Mouse (Mus musculus): ENCODE data around the gene Gtf2h3.
A peak's percentile ranks its signal among the peaks of the same experiment; 100 is the strongest.

Gtf2h3 gene

DNA sequence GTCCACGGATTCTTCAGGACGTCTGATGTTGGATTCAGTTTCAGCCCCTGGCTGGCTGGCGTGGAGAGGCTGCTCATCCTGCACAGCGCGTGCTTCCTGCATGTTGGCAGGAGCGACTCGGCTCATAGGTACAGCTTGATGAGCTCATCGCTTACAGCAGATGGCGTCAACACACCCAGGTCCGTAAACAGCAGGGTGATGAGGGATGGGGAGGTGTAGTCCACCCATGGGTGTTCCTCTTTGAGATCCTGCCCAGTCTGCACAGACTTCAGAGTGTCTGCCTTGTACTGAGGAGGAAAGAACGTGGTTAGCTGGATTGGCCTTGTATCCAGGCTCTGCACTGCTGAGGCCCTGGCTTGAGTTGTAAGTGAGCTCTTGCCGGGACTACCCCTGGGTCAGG is 7.9 kb upstream of the Gtf2h3 start:
- DNase-seq (ENCODE audit: low read depth), result no peak

DNA sequence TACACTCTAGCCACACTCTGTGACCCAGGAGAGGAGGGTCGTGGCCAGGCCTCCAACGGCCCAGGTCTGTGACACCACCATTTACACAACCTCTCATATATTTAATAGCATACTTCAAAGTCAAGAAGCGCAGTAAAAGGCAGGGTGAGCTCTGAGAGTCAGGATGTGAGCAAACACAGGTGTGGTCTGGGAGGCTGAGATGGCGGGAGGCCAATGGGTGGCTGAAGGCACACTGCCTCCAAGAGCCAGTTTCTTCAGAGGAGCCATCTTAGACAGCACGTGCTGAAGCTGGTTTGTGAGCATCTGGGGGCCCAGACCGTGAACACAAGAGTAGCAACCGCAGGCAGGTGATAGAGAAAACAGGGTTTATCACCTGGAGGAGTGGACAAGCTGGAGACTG is 3.5 kb upstream of the Gtf2h3 start:
- no peak for DNase-seq (ENCODE audit: low read depth)

DNA sequence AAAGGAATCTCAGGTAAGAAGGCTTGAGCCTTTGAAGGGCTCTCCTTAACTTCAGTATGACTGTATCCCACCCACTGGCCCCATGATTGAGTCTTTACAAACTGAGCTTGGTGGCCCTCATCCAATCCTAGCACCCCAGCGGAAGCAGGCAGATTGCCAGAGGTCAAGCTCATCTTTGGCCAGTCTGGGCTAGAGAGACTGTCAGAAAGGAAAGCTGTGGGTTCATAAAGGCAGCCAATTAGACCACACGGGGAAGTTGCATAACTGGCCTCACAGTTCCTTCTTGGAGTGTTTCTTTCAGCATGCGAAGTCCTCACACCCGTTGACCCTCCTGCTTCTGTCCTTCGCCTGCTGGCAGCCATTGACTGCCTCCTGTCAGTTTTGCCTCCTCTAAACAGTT is 3.6 kb downstream of the Gtf2h3 start:
- peak; percentile 97 for DNase-seq (ENCODE audit: low read depth)

DNA sequence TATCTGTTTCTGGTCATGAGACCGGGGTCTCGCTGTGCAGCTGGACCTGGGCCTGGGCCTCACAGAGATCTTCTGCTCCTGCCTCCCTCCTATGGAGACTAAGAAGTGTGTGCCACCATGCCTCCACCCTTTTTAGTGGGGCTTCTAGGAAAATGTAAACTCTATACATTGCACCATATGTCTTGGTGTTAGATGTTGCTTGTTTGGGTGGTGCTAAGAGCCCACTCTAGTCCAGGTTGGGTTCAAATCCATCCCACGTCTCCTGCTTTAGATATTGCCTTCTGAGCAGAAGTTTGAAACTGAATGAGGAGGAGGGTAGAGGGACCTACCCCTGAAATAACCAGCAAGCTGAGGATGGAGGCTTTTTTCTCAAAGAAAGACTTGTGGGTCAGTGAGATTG is 13.8 kb downstream of the Gtf2h3 start:
- DNase-seq (ENCODE audit: low read depth), result no peak

DNA sequence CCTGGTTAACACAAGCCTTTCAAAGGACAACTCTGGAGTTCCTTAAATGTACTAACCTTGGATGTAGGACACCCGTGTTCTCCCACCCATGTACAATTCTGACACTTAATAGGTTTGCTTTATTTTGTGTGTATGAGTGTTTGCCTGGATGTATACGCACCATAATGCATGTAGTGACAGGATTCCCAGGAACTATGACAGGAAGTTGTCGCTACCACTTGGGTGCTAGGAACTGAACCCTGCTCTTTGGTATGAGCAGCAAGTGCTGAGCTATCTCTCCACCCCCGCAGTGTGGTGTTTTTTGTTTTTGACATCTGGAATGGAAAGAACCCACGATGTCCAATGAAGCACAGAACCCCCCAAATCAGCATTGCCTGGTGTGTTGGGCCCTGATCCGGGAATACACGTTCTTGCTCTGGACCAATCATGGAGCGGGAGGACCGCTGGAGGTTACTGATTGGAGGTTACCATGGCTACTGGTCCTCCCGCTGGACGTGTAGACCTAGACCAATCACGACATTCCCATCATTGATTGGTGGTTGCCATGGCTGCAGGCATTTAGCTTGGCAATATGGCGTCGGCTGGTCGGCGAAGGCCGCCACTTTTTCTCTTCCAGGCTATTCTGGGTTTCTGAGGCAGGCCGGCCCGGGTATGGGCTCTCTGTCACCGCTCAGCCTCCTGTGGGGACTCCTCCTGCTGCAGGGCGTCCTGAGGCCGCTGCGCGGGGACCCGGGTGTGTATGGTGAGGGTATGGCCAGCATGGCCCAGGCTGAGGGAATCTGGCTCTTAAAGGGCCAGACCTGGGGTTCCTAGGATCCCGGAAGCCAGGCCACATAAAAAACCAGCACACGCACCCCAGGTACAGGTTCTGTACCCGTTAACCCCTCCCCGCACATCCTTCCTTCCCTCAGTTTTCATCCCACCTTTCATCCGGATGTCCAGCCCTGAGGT is 19.6 kb downstream of the Gtf2h3 start:
- no peak for DNase-seq (ENCODE audit: low read depth)

DNA sequence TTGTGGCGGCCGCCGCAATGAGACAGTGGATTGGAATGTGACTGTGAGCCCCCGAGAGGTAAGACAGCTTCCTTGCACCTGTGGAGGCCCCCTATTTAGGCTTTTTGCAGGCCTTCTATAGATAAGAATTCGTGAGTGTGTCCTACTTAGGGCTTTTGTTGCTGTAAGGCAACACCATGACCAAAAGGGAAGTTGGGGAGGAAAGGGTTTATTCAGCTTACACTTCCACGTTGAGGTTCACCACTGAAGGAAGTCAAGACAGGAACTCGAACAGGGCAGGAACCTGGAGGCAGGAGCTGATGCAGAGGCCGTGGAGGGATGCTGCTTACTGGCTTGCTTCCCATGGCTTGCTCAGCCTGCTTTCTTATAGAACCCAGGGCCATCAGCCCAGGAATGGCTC is 20.8 kb downstream of the Gtf2h3 start:
- peak; percentile 61 for DNase-seq (ENCODE audit: low read depth)

DNA sequence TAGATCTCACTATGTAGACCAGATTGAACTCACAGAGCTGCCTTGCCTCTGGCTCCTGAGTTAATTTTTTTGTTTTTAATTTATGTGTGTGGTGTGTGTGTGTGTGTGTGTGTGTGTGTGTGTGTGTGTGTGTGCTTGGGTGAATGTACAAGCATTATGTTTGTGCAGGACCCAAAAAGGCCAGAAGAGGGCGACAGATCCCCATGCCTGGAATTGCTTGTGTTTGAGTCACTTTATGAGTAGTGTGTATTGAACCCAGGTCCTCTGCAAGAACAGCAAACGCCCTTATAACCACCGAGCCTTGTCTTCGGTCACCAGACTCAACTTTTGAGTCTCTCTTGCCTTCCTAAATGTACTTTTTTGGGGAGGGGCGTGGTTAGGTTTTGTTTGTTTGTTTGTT is 23.4 kb downstream of the Gtf2h3 start:
- peak; percentile 84 for DNase-seq (ENCODE audit: low read depth)

DNA sequence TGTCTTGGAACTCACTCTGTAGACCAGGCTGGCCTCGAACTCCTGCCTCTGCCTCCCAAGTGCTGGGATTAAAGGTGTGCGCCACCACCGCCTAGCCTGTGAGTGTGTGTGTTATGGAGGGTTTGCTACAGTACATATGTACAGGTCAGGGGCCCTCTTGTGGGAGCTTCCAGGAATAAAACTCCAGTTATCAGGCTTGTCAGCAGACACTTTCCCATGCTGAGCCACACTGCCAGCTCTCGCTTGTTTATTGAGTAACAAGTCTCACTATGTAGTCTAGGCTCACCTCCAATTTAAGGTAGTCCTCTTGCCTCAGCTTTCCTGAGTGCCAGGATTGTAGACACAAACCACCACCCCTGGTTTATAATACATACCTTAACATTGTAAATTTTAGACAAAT is 25.4 kb downstream of the Gtf2h3 start:
- DNase-seq (ENCODE audit: low read depth), result peak; percentile 52

DNA sequence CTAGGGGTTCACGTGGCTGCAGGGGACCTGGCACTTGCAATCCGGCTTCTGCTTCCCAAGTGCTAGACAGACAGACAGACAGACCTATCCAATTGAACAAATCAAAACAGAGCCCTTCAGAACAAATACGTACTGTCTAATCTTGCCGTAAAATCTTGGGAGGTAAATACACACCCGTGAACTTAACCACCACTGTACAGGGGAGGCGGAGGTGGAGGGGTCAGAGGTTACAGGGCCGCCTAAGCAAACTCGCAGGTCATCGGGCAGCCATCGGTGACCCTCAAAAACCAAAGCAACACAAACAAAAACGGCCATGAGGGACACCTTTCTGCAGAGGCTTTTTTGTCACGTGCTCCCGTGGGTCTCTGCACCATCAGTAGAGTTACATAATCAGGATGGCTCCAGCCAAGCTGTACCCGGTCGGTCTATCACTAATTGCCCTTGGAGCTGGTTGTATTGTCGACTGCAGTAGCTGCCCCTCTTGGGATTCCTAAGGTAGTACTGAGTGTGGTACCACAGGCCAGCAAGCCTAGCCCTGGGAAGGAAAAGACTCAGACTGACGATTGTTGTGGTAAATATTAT is 26.2 kb downstream of the Gtf2h3 start:
- DNase-seq (ENCODE audit: low read depth), result no peak

DNA sequence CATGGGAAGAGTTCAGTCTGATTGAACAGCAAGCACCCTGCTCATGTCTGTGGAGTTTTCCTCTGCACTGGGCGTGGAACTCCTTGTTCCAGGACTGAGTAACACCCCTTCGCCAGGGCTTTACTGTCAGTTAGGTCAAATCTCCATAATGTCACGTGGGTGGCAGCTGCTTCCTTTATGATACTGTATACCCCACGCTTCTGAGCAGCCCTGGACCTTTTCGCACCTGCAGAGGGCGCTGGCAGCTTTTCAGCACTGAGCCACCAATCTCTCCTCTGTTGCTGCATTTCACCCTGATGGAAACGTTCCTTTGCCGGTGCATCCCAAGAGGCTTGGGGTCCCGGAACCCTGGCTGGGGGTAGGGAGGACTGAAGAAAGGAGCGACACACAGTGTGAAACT is 32.0 kb downstream of the Gtf2h3 start:
- DNase-seq (ENCODE audit: low read depth), result peak; percentile 73

DNA sequence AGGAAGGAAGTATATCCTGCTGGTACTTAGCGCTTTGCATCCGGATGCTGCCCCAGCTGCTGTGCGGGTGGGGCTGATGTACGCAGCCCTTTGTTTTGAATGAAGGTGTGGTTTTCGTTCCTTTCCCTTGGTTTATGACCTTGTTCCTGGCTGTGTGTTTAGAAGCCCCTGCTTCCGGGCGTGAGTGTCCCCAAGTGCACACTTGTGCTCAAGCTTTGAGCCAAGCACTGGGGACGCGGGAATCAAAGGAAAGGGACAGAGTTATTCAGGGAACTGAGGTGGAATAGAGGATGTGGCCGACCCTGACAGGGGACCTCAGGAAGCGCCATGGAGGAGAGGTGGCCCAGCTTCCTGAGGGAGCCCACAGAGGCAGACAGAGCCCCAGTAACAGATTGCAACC is 35.8 kb downstream of the Gtf2h3 start:
- peak; percentile 32 for DNase-seq (ENCODE audit: low read depth)

DNA sequence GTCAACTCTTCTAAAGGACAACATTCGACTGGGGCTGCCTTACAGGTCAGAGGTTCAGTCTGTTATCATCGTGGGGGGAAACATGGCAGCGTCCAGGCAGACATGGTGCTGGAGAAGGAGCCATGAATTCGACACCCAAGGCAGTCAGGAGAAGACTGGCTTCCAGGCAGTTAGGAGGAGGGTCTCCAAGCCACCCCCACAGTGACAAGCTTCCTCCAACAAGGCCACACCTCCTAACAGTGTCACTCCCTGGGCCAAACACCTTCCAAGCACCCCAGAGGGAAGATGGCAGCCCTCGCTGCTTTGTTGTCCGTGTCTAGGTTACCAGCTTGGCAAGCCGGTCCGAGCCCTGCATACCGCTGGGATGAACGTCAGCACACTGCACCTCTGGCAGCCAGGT is 39.8 kb downstream of the Gtf2h3 start:
- no peak for DNase-seq (ENCODE audit: low read depth)

DNA sequence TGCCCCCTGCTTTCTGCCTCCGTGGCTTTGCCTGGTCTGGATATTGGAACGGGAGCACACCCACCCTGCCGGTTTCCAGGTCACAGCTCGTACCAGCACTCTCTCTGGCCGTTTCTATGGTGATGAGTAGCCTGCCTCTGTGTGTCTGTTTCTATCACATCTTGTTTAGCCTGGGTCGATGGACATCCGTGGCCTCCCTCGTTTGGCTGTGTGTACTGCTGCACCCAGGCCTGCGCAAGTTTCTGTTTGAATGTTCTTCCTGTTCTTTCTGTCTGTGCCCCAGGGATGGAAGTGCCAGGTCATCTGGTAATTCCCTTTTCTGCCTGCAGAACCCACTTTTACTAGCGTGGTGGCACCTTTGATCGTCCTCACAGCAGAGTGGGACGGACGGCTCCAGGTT is 42.4 kb downstream of the Gtf2h3 start:
- DNase-seq (ENCODE audit: low read depth), result no peak

DNA sequence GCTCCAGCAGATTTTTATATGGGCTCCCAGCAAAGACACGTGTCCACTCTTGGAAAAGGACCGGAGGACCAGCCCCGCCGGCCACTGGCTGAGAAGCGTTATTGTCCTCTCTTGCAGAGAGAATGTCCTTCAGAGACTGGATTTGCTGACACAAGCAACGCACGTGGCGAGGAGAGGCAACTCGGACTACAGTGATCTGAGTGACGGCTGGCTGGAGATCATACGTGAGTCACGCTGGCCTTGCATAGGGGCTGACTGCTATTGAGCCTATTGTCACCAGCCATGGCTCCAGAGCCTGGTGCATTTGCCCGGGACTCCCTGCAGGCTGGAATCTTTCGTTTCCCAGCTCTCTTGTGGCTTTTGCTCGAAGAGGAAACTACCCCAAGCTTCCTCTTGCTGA is 44.0 kb downstream of the Gtf2h3 start:
- DNase-seq (ENCODE audit: low read depth), result no peak

DNA sequence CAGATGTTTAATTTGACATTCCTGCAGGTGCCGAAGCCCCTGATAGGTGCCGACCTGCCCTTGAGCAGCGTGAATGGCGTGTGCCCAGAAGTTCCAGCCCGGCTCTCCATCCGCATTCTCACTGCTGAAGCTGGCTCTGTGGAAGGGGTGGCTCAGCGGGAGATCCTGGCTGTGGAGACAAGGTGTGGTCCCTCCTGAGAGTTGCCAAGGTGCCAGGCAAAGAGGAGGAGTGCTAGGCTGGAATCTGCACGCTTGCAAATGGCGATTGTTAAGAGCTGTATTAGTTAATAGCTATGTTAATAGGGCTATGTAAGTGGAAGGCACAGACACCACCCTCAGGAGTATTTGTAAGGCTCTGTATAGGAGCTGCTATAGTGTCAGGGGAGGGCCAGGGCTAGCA is 45.4 kb downstream of the Gtf2h3 start:
- no peak for DNase-seq (ENCODE audit: low read depth)

DNA sequence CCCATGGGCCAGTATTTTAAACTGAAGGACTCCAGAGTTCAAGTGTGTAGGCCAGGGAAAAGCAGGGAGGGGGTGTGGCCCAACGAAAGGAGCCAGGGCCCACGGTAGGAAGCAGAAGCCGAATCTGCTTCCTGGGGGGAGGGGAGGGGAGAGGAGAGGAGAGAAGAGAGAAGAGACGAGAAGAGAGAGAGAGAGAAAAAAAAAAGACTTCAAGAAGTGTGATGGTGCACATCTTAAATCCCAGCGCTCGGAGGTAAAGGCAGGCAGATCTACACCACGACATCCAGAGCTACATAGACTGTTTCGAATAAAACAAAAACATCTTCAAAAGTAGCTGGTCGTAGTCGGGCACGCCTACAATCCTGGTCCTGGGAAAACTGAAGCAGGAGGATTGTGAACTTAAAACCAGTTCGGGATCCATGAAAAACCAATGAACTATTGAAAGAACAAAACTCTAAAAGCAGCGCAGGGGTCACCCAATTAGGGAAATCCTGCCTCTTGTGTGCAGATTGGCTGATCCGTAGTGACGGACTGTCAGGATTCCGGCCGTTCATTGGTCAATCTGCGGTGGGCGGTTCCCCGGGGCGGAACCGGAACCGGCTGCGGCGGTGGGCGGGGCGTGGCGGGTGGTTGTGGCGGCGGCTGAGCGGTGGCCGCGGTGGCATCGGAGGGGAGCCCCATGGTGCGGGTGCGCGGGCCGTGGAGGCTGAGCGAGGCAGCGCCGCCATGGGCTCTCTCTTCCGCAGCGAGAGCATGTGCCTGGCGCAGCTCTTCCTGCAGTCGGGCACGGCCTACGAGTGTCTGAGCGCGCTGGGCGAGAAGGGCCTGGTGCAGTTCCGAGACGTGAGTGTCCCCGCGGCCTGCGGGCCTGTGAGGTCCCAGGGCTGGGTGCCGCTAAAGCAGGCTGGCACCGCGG is 49.8 kb downstream of the Gtf2h3 start, which contains the start of gene Atp6v0a2:
Gene Atp6v0a2 (plus strand): TSS at position 129 of the 916 bp plus-strand sequence.
- DNase-seq (ENCODE audit: low read depth), result peak; percentile 91

DNA sequence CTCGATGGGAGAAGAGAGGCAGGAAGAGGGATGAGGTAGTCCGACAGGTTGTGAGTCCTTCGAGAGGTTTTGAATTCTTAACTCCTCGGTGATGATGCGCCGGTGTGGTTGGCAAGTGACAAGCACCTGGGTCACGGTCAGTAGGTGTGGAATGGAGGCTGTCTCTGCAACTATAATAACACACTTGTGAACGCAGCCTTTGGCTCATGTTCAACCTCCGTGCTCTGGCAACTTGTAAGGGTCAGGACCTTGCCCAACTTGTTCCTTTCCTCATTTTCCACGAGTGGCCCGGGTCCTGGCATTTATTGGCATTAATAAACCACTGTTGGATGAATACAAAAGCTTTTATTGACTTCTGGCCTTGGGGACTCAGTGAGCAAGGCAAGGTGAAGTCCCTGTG is 50.7 kb downstream of the Gtf2h3 start:
- no peak for DNase-seq (ENCODE audit: low read depth)

DNA sequence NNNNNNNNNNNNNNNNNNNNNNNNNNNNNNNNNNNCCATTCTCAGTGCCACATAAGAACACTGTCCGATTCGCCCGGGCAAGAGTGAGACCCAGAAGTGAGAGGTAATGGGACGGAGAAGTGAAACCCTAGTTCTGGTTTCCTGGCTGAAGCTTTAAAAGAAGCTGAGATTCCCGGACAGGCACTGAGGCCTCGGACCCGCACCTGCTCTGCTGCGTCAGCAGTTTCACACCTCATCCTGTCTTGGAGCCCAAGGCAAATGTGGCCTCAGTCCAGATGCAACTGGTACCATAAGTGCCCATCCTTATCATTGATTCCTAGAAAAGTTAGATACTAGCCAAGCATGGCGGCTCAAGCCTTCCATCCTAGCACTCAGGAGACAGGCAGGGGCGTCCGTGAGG is 52.7 kb downstream of the Gtf2h3 start:
- DNase-seq (ENCODE audit: low read depth), result no peak

DNA sequence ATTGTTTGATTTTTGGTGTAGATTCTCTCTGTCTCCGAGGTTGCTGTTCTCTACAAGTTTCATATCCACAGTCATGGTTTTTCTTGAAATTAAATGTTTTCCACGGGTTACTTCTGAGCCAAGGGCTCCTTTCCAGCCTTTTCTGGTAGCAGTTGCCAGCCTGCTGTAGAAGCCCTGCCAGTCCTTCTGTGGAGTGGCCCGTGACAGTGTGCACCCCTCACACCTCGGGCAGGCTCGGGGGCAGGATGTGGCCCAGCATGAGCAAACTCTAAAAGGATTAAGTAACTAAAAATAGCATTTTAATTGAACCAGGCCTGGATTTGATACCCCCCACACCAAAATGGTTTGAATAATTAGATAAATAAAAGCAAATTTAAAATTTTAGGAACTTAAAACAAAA is 53.5 kb downstream of the Gtf2h3 start:
- DNase-seq (ENCODE audit: low read depth), result no peak

DNA sequence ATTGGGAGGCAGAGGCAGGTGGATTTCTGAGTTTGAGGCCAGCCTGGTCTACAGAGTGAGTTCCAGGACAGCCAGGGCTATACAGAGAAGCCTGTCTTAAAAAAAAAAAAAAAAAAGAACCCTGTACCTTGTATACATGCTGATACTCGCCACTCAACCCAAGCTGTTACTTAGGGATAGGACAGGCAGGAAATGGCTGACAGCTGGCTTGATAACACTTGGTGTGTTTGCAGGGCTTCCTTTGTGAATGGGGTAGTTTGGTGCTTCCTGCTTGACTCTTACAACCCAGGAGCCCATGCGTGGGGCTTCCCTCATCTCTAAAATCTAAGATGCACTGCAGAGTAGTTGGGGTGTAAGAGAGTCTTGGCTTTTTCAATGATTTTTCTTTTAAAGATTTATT is 54.5 kb downstream of the Gtf2h3 start:
- peak; percentile 91 for DNase-seq (ENCODE audit: low read depth)

DNA sequence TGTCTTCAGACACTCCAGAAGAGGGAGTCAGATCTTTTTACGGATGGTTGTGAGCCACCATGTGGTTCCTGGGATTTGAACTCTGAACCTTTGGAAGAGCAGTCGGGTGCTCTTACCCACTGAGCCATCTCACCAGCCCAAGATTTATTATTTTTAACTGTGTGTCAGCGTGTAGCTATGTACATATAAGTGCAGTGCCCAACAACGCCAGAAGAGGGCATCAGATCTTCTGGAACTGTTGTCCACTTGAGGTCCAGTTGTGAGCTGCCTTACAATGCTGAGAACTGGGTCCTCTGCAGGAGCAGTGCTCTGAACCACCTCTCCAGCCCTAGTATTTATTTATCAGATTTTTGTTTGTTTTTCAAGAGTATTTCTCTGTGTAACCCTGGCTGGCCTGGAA is 56.1 kb downstream of the Gtf2h3 start:
- DNase-seq (ENCODE audit: low read depth), result peak; percentile 58

DNA sequence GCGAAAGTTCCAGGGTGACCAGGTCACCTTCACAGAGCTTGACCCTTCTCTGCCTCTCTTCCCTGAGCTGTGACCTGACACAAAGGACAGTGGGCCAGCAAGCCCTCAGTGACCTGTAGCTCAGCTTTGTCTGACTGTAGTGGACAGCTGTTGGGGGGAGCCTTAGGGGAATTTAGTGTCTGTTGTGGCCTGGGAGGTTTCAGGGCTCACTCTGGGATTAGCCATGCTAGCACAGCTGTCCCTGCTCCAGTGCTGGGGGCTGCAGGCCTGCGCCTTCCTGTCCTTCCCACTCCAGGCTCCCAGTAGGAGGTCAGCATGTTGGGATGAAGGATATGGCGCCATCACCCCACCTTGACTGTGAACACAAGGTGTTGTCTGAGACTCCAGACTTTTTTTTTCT is 57.2 kb downstream of the Gtf2h3 start:
- DNase-seq (ENCODE audit: low read depth), result no peak

DNA sequence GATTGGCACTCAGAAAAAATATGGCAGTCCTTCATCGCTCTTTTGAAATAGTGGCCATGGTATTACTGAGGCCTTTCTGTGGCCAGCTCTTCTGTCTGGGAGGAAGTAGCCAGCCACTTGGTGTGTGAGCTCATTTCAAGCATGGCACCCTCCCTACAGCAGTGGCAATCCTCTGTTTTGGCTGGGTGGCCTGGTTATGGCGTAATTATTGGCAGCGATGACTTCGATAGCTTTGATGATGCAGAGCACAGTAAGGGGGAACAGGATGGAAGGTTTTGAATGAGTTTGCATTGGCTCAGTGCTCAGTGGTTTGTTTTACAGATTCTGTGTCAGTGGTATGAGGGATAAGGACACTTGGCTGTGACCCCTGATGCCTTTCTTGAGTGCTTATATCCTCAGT is 57.8 kb downstream of the Gtf2h3 start:
- peak; percentile 40 for DNase-seq (ENCODE audit: low read depth)

Data from 416B (cell line).